34 mouse cellular contexts compared by ENCODE assay signal in the genomic region with DNA sequence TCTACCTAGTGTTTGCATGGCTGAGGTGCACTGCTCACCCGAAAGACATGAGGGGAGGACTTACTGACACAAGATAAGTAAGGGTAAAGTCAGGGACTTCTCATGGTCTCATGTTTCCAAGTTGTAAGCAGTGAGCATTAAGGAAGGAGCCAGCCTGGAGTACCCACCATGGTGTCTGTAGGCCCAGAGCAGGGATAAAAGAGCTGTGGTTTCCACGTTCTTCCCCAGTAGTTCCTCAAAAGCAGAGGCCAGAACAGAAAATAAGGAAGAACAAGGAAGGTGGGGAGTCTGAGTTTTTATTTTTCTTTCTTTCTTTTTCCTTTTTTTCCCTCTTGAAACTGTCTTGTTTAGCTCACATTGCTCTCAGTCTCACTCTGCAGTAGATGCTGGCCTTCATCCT. TPM values are rescaled to one million over a fixed set of nuclear protein-coding genes. Genes with fewer than 3 reads are reported as not detected.
DNase-seq lines count a peak whose midpoint lies in the region; ATAC-seq and TF ChIP-seq lines count a peak whose summit lies in the region.
"Had no signal": no experiment of that assay in that cellular context is flagged by ENCODE, and none has a peak within 500 bp of the region (broad histone marks: within the 10 kb centered on the region; RNA-seq: fewer than 3 reads in every experiment).

No protein-coding gene starts in this region.

- H3K4me3 ChIP-seq in macrophage (ENCODE audit: inconsistent target) = no peak overlapping the region
- H3K4me3 ChIP-seq in heart, adult 2 months = no peak overlapping the region
- no peak overlapping the region for H3K4me3 ChIP-seq in thymus, adult 2 months (ENCODE audit: control insufficient read depth, insufficient read depth, low read length)
- H3K4me3 ChIP-seq: embryonic facial prominence, embryonic 10.5 days; embryonic facial prominence, embryonic 13.5 days; erythroblast, embryonic 14.5 days; forebrain, embryonic 12.5 days; forebrain, embryonic 15.5 days; heart, embryonic 10.5 days; heart, embryonic 13.5 days; hindbrain, embryonic 12.5 days; hindbrain, embryonic 15.5 days had no signal

- ATAC-seq in common myeloid progenitor, adult 5-6 weeks (replicated peaks; ENCODE audit: low read depth, poor library complexity, severe bottlenecking) = 0 out of 2 replicates have a peak, but pooled peaks have one; percentile 56
- ATAC-seq: forebrain, embryonic 15.5 days; intestine, postnatal 0 days had no signal

- no peak for TF ChIP-seq POLR2A in heart, adult 2 months (IDR thresholded peaks at IDR 0.05; ENCODE audit: insufficient read depth, low read depth, low read length)
- TF ChIP-seq POLR2A in thymus, adult 2 months (IDR thresholded peaks at IDR 0.05; ENCODE audit: control insufficient read depth, extremely low read depth, insufficient read depth, low read length, poor library complexity) = no peak

- H3K27ac ChIP-seq in macrophage = peak overlapping the region; percentile 17
- no peak overlapping the region for H3K27ac ChIP-seq in heart, adult 2 months
- no peak overlapping the region for H3K27ac ChIP-seq in thymus, adult 2 months (ENCODE audit: control insufficient read depth, insufficient read depth, low read length)
- H3K27ac ChIP-seq: embryonic facial prominence, embryonic 10.5 days; embryonic facial prominence, embryonic 13.5 days; forebrain, embryonic 12.5 days; forebrain, embryonic 15.5 days; heart, embryonic 10.5 days; heart, embryonic 13.5 days; hindbrain, embryonic 12.5 days; hindbrain, embryonic 15.5 days had no signal

- H3K9ac ChIP-seq in heart, adult 2 months (ENCODE audit: low read depth, low read length) = no peak overlapping the region
- H3K9ac ChIP-seq: embryonic facial prominence, embryonic 13.5 days; forebrain, embryonic 12.5 days; forebrain, embryonic 15.5 days; heart, embryonic 13.5 days; hindbrain, embryonic 12.5 days; hindbrain, embryonic 15.5 days had no signal

- TF ChIP-seq EP300 in heart, adult 2 months (IDR thresholded peaks at IDR 0.05; ENCODE audit: insufficient read depth, low read depth, low read length) = no peak

- 36% methylated on average over 2 of the region's 2 CpGs for WGBS in macrophage (ENCODE audit: missing documents)
- 66% methylated on average over 2 of the region's 2 CpGs for WGBS in heart, adult 2 months
- 53% methylated on average over 2 of the region's 2 CpGs for WGBS in thymus, adult 2 months

- intact Hi-C loops in heart, adult 2 months (cut with DNase I) = no loop called here

- H3K27me3 ChIP-seq in heart, adult 2 months (ENCODE audit: control insufficient read depth, insufficient read depth, low read length) = no peaks in the 10 kb centered on the region
- no peaks in the 10 kb centered on the region for H3K27me3 ChIP-seq in thymus, adult 2 months (ENCODE audit: control insufficient read depth, insufficient read depth, low read length)
- H3K27me3 ChIP-seq: CH12.LX; embryonic facial prominence, embryonic 13.5 days; forebrain, embryonic 12.5 days; forebrain, embryonic 15.5 days; heart, embryonic 13.5 days; hindbrain, embryonic 12.5 days; hindbrain, embryonic 15.5 days had no signal

- no peaks in the 10 kb centered on the region for H3K36me3 ChIP-seq in macrophage (ENCODE audit: inconsistent target)
- H3K36me3 ChIP-seq in heart, adult 2 months (ENCODE audit: control insufficient read depth, insufficient read depth, low read length) = no peaks in the 10 kb centered on the region
- no peaks in the 10 kb centered on the region for H3K36me3 ChIP-seq in thymus, adult 2 months (ENCODE audit: control insufficient read depth, insufficient read depth, low read length)
- H3K36me3 ChIP-seq: embryonic facial prominence, embryonic 10.5 days; embryonic facial prominence, embryonic 13.5 days; forebrain, embryonic 12.5 days; forebrain, embryonic 15.5 days; G1E; heart, embryonic 10.5 days; heart, embryonic 13.5 days; hindbrain, embryonic 12.5 days; hindbrain, embryonic 15.5 days had no signal

- no peaks in the 10 kb centered on the region for H3K79me2 ChIP-seq in macrophage (ENCODE audit: inconsistent target)
- no peaks in the 10 kb centered on the region for H3K79me2 ChIP-seq in heart, adult 2 months (replicated peaks; ENCODE audit: control insufficient read depth, insufficient read depth, low read length)

- no peak for TF ChIP-seq CTCF in heart, adult 2 months (IDR thresholded peaks at IDR 0.05)
- no peak for TF ChIP-seq CTCF in thymus, adult 2 months (IDR thresholded peaks at IDR 0.05; ENCODE audit: borderline replicate concordance, control insufficient read depth, extremely low read depth, insufficient read depth, low read length, poor library complexity)

- H3K4me1 ChIP-seq in heart, adult 2 months (ENCODE audit: control insufficient read depth, insufficient read depth, low read length) = no peaks in the 10 kb centered on the region
- no peaks in the 10 kb centered on the region for H3K4me1 ChIP-seq in thymus, adult 2 months (replicated peaks; ENCODE audit: control insufficient read depth, insufficient read depth, low read length)
- H3K4me1 ChIP-seq: embryonic facial prominence, embryonic 10.5 days; embryonic facial prominence, embryonic 13.5 days; forebrain, embryonic 12.5 days; forebrain, embryonic 15.5 days; heart, embryonic 10.5 days; heart, embryonic 13.5 days; hindbrain, embryonic 12.5 days; hindbrain, embryonic 15.5 days had no signal

- DNase-seq in 416B (ENCODE audit: low read depth) = peak; percentile 27
- no peak for DNase-seq in heart, adult 2 months
- DNase-seq in gastrocnemius, adult 8-10 months (ENCODE audit: low spot score in 2 of 2) = no peak
- no peak for DNase-seq in thymus, adult 2 months
- DNase-seq: adrenal gland, adult 2 months; adrenal gland, postnatal 14 days; B cell, adult 2 months; cerebellum, adult 11 months; cerebellum, adult 2 months; cerebellum, adult 9-11 months; cerebellum, postnatal 25 days; embryo, embryonic 11 days; gastrocnemius, postnatal 14 days; heart, adult 18-20 months; heart, postnatal 14 days; heart, postnatal 4 days had no signal

RNA-seq across cellular contexts. Expression of gene Atp5k, which starts 19.5 kb away (rescaled TPM):
- 186 and 241 TPM in 2 replicates for total RNA-seq in common myeloid progenitor, adult 5-6 weeks (2017)
- 100 to 1,000 TPM in 4 of 26 experiments, 10 to 100 TPM in 21, 1 to 10 TPM in 1; 6.4 to 146 (median 47.1) TPM for total RNA-seq in macrophage (2018; cell fraction: chromatin; rRNA removed)
- 100 to 1,000 TPM; 208 to 352 (median 256) TPM for total RNA-seq in macrophage (2018; cell fraction: cytosol; rRNA removed)
- total RNA-seq in macrophage (2018; cell fraction: nucleus; rRNA removed) = 100 to 1,000 TPM in 6 of 26 experiments, 10 to 100 TPM in 20; 14.0 to 197 (median 70.2) TPM
- polyA plus RNA-seq in macrophage (2018) = 215 to 532 TPM (median 387 TPM) in 3 replicates
- total RNA-seq in heart, adult 2 months (2021) = 1,000 to 10,000 TPM in 1 of 2 experiments, 100 to 1,000 TPM in 1; 914 to 1,090 TPM
- 320 TPM in 2 replicates for polyA plus RNA-seq in heart, adult 2 months (2012; rRNA removed)
- total RNA-seq in gastrocnemius, adult 8-10 months (2022) = 100 to 1,000 TPM; 265 to 675 (median 469) TPM
- 35.6 and 46.8 TPM in 2 replicates for polyA plus RNA-seq in thymus, adult 2 months (2012; rRNA removed)

RNA-seq across cellular contexts. Expression of gene Pde6b, which starts 26.5 kb away (rescaled TPM):
- not detected in 2 replicates for total RNA-seq in common myeloid progenitor, adult 5-6 weeks (2017)
- 10 to 100 TPM in 13 of 26 experiments, 1 to 10 TPM in 13; 1.0 to 46.1 (median 8.1) TPM for total RNA-seq in macrophage (2018; cell fraction: chromatin; rRNA removed)
- 1 to 10 TPM in 8 of 26 experiments, under 1 TPM in 18; 0.09 to 3.1 (median 0.42) TPM for total RNA-seq in macrophage (2018; cell fraction: cytosol; rRNA removed)
- total RNA-seq in macrophage (2018; cell fraction: nucleus; rRNA removed) = 10 to 100 TPM in 8 of 26 experiments, 1 to 10 TPM in 16, under 1 TPM in 2; 0.54 to 24.0 (median 4.0) TPM
- polyA plus RNA-seq in macrophage (2018) = 0.07 to 1.1 TPM in 2 of 3 replicates, not detected in the other
- total RNA-seq in heart, adult 2 months (2021) = not detected
- not detected in 2 replicates for polyA plus RNA-seq in heart, adult 2 months (2012; rRNA removed)
- not detected for total RNA-seq in gastrocnemius, adult 8-10 months (2022)
- not detected in 2 replicates for polyA plus RNA-seq in thymus, adult 2 months (2012; rRNA removed)
- total RNA-seq: adrenal gland, adult 2 months; adrenal gland, postnatal 14 days; CH12.LX; gastrocnemius, adult 18-20 months; gastrocnemius, postnatal 14 days; gastrocnemius, postnatal 4 days; heart, adult 18-20 months; heart, postnatal 14 days; heart, postnatal 4 days had no signal
- polyA plus RNA-seq: adrenal gland, adult 2 months; erythroblast, embryonic 14.5 days; forebrain, embryonic 12.5 days; forebrain, embryonic 15.5 days; G1E had no signal

RNA-seq across cellular contexts. Expression of gene Mfsd7a, which starts 34.0 kb away (rescaled TPM):
- total RNA-seq in common myeloid progenitor, adult 5-6 weeks (2017) = 0.46 TPM in 1 of 2 replicates, not detected in the other
- 100 to 1,000 TPM in 16 of 26 experiments, 10 to 100 TPM in 10; 34.5 to 374 (median 136) TPM for total RNA-seq in macrophage (2018; cell fraction: chromatin; rRNA removed)
- total RNA-seq in macrophage (2018; cell fraction: cytosol; rRNA removed) = 10 to 100 TPM in 13 of 26 experiments, 1 to 10 TPM in 13; 2.3 to 23.1 (median 9.9) TPM
- total RNA-seq in macrophage (2018; cell fraction: nucleus; rRNA removed) = 100 to 1,000 TPM in 11 of 26 experiments, 10 to 100 TPM in 15; 16.1 to 299 (median 87.6) TPM
- 2.4 to 8.0 TPM (median 3.1 TPM) in 3 replicates for polyA plus RNA-seq in macrophage (2018)
- 1 to 10 TPM; 1.1 to 1.7 TPM for total RNA-seq in heart, adult 2 months (2021)
- 4.5 and 5.3 TPM in 2 replicates for polyA plus RNA-seq in heart, adult 2 months (2012; rRNA removed)
- total RNA-seq in gastrocnemius, adult 8-10 months (2022) = 1 to 10 TPM; 1.6 to 2.3 (median 1.8) TPM
- polyA plus RNA-seq in thymus, adult 2 months (2012; rRNA removed) = 2.4 and 3.8 TPM in 2 replicates
- total RNA-seq: CH12.LX had no signal
- polyA plus RNA-seq: erythroblast, embryonic 14.5 days; forebrain, embryonic 12.5 days; G1E had no signal

RNA-seq across cellular contexts. Expression of gene Pcgf3, which starts 46.3 kb away (rescaled TPM):
- 13.0 and 16.1 TPM in 2 replicates for total RNA-seq in common myeloid progenitor, adult 5-6 weeks (2017)
- 100 to 1,000 TPM in 3 of 26 experiments, 10 to 100 TPM in 23; 17.6 to 138 (median 53.8) TPM for total RNA-seq in macrophage (2018; cell fraction: chromatin; rRNA removed)
- total RNA-seq in macrophage (2018; cell fraction: cytosol; rRNA removed) = 10 to 100 TPM in 24 of 26 experiments, 1 to 10 TPM in 2; 8.5 to 22.4 (median 12.4) TPM
- total RNA-seq in macrophage (2018; cell fraction: nucleus; rRNA removed) = 100 to 1,000 TPM in 1 of 26 experiments, 10 to 100 TPM in 25; 14.0 to 112 (median 30.9) TPM
- 8.5 to 9.6 TPM (median 9.1 TPM) in 3 replicates for polyA plus RNA-seq in macrophage (2018)
- 10 to 100 TPM; 31.2 to 32.7 TPM for total RNA-seq in heart, adult 2 months (2021)
- polyA plus RNA-seq in heart, adult 2 months (2012; rRNA removed) = 7.5 and 14.8 TPM in 2 replicates
- 10 to 100 TPM; 28.4 to 38.8 (median 33.3) TPM for total RNA-seq in gastrocnemius, adult 8-10 months (2022)
- 17.1 and 19.8 TPM in 2 replicates for polyA plus RNA-seq in thymus, adult 2 months (2012; rRNA removed)

RNA-seq across cellular contexts. Expression of gene Gm42517, which starts 47.0 kb away (rescaled TPM):
- 0.14 TPM in 1 of 2 replicates, not detected in the other for total RNA-seq in common myeloid progenitor, adult 5-6 weeks (2017)
- total RNA-seq in macrophage (2018; cell fraction: chromatin; rRNA removed) = 10 to 100 TPM in 4 of 26 experiments, 1 to 10 TPM in 22; 1.8 to 31.1 (median 5.2) TPM
- 10 to 100 TPM in 16 of 26 experiments, 1 to 10 TPM in 10; 6.8 to 38.4 (median 14.4) TPM for total RNA-seq in macrophage (2018; cell fraction: cytosol; rRNA removed)
- total RNA-seq in macrophage (2018; cell fraction: nucleus; rRNA removed) = 10 to 100 TPM in 23 of 26 experiments, 1 to 10 TPM in 3; 5.6 to 45.0 (median 15.8) TPM
- polyA plus RNA-seq in macrophage (2018) = 5.7 to 18.2 TPM (median 14.7 TPM) in 3 replicates
- total RNA-seq in heart, adult 2 months (2021) = 1 to 10 TPM; 1.3 to 2.0 TPM
- polyA plus RNA-seq in heart, adult 2 months (2012; rRNA removed) = 0.67 and 1.0 TPM in 2 replicates
- under 1 TPM; 0.35 to 0.56 (median 0.41) TPM for total RNA-seq in gastrocnemius, adult 8-10 months (2022)
- polyA plus RNA-seq in thymus, adult 2 months (2012; rRNA removed) = 0.61 and 1.1 TPM in 2 replicates
- total RNA-seq: CH12.LX, G1E had no signal
- polyA plus RNA-seq: embryonic facial prominence, embryonic 10.5 days; forebrain, embryonic 12.5 days; G1E; heart, embryonic 13.5 days; heart, embryonic 16.5 days; intestine, embryonic 14.5 days had no signal
